Mouse (Mus musculus) myocyte (in vitro differentiated cells): Measurements from ENCODE around the gene Tenm4.

ENCODE experiments used
- POLR2A ChIP-seq: IDR thresholded peaks from one replicate; pipeline ENCODE4 v1.6.1; 2011; ENCODE audit warnings: low read depth, mild to moderate bottlenecking, control low read depth, moderate library complexity; ENCODE audit not compliant: insufficient read length
- TCF12 ChIP-seq: IDR thresholded peaks from one replicate; pipeline ENCODE4 v1.6.1; 2011; ENCODE audit warnings: mild to moderate bottlenecking, control low read depth; ENCODE audit not compliant: poor library complexity, insufficient read depth, severe bottlenecking
- USF1 ChIP-seq: IDR thresholded peaks from one replicate; pipeline ENCODE4 v1.6.1; 2011; ENCODE audit warnings: low read depth, mild to moderate bottlenecking, control low read depth, moderate library complexity

DNA sequence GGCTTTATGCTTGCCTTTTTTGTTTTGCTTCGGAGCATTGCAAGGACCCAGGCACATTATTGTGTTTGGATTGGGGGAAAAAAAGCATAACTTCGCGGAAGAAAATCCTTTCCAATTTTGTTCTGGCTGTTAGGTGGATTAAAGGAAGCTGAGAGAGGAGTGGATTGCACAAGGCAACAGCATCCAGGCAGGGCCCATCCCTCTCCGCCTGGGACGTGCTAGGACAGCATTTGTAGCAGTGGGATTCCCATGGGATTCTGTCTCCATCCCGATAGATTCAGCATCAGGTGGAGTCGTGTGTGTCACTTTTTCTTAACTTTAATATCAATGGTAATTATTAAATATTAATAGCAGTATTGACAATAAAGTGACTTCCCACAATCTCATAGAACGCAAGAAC lies 255.9 kb downstream of the Tenm4 start:
- TF ChIP-seq TCF12, result no peak
- no peak for TF ChIP-seq USF1
- TF ChIP-seq POLR2A, result no peak
